Mouse (Mus musculus) brain, embryonic 14.5 days (tissue): ENCODE results near the gene Zbp1.

ENCODE experiments used
- CTCF ChIP-seq: fragments of 200-500 bp; IDR thresholded peaks from 2 replicates; pipeline ENCODE4 v1.5.1; 2012; ENCODE audit warnings: inconsistent platforms, mild to moderate bottlenecking, moderate library complexity, borderline replicate concordance; ENCODE audit not compliant: insufficient read depth, insufficient read length; ENCODE audit errors: extremely low read depth
- POLR2A ChIP-seq: fragments of 200-500 bp; IDR thresholded peaks from 2 replicates; pipeline ENCODE4 v1.6.1; 2012; ENCODE audit warnings: mild to moderate bottlenecking, inconsistent platforms, borderline replicate concordance; ENCODE audit not compliant: poor library complexity, insufficient read depth, insufficient read length, severe bottlenecking; ENCODE audit errors: extremely low read depth

DNA sequence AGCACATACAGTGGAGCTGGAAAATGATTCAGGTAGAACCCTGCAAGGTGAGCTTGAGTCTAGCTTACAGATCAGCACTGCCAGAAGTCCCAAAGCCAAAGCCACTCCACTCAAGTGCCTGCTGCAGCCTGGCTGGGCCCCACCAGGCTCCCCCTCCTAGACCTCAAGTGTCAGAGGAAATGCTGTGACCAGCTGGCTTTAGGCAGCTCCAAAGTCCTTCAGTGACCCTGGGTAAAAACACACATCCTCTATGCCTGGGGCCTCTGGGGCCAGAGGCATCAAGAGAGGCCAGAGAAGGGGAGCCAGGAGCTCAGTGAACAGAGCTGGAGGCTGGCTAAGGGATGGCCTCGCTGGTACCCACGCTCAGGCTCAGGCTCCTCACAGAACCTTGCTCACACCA lies 31.7 kb upstream of the Zbp1 start:
- no peak for TF ChIP-seq CTCF
- no peak for TF ChIP-seq POLR2A
